Mouse (Mus musculus) kidney, postnatal 0 days (tissue): ENCODE measurements around the gene Zfand2b. TPM values are rescaled to one million over a fixed set of nuclear protein-coding genes. Genes with fewer than 3 reads are reported as not detected.
A peak's percentile ranks its signal among the peaks of the same experiment; 100 is the strongest.

Source experiments
- ATAC-seq: fragments of 200-750 bp; cut with Nextera tagmentation; replicated peaks from 2 replicates; pipeline ENCODE4 v1.8.0; 2017; ENCODE audit warnings: low read depth, moderate number of reproducible peaks, moderate TSS enrichment, moderate library complexity; ENCODE audit not compliant: low FRiP score
- DNase-seq: peaks from one replicate; pipeline ENCODE4 v3.0.0-alpha.2; 2016; ENCODE audit warnings: low spot score
- H3K27ac ChIP-seq: fragments of 300-500 bp; sonication (generic); 2 replicates; pipeline ENCODE4 v1.5.1; 2014; ENCODE audit warnings: mild to moderate bottlenecking
- H3K27me3 ChIP-seq: fragments of 300-500 bp; sonication (generic); 2 replicates; pipeline ENCODE4 v1.6.1; 2014; ENCODE audit warnings: low read length, mixed read lengths; ENCODE audit not compliant: insufficient read depth
- H3K36me3 ChIP-seq: fragments of 300-500 bp; sonication (generic); 2 replicates; pipeline ENCODE4 v1.6.1; 2014; ENCODE audit warnings: low read length, mixed read lengths; ENCODE audit not compliant: insufficient read depth
- H3K4me1 ChIP-seq: fragments of 300-500 bp; sonication (generic); replicated peaks from 2 replicates; pipeline ENCODE4 v1.6.1; 2014; ENCODE audit warnings: antibody characterized with exemption, low read length, mixed read lengths; ENCODE audit not compliant: insufficient read depth
- H3K4me2 ChIP-seq: fragments of 300-500 bp; sonication (generic); 2 replicates; pipeline ENCODE4 v1.6.1; 2014; ENCODE audit warnings: mild to moderate bottlenecking, low read length, moderate library complexity, mixed read lengths
- H3K4me3 ChIP-seq: fragments of 300-500 bp; sonication (generic); replicated peaks from 2 replicates; pipeline ENCODE4 v1.5.1; 2014; ENCODE audit warnings: low read depth, low read length
- H3K9ac ChIP-seq: fragments of 300-500 bp; sonication (generic); 2 replicates; pipeline ENCODE4 v1.6.1; 2014; ENCODE audit warnings: low read depth, low read length
- H3K9me3 ChIP-seq: fragments of 300-500 bp; sonication (generic); replicated peaks from 2 replicates; pipeline ENCODE4 v1.6.1; 2016; ENCODE audit warnings: low read length, inconsistent platforms, mixed read lengths
- CTCF ChIP-seq: IDR thresholded peaks from 2 replicates; pipeline ENCODE4 v1.5.1; 2016; ENCODE audit warnings: antibody characterized with exemption, low read depth, mild to moderate bottlenecking, moderate library complexity
- WGBS: fragments of 180-500 bp; shearing (Covaris S2); extraction: QIAGEN DNeasy Blood & Tissue Kit; methylation state at CpG from one replicate; pipeline ENCODE4 v1.1.7; 2014; 5-methylcytosine and 5-hydroxymethylcytosine counted together
- polyA plus RNA-seq: library from polyadenylated mRNA; unstranded; fragments of >200 nt; fragmentation: Nextera tagmentation; extraction: Ambion mirVana; gene quantifications from 2 replicates; pipeline ENCODE4 v1.2.1, GENCODE M21; 2015

Gene Zfand2b
- polyA plus RNA-seq, 1 experiment from 2014 or later = 47.7 TPM

DNA sequence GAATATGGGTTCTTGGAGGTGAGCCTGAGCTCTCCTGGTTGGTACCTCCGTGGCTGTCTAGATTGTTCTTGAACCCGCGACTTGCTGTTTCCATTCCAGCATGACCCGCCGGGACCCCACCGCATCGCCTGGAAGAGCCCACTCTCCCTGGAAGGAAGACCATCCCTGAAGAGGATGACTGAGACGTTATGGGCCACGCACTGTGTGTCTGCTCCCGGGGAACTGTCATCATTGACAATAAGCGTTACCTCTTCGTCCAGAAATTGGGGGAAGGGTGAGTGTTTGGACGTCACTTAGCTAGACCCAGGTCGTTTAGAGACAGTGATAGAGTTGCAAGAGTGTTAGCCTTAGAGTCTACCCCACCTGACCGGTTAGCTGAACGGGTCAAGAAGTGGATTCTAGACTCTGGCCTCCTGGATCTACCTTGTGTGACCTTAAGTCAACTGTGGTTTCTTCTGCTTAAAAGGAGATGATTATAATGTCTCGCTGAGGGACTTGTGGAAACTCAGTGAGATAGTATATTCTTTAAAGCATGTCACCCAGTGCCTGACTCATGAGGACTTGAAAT lies 42.8 kb downstream of the Zfand2b start:
- H3K9ac ChIP-seq = peak overlapping the region; percentile 87
- H3K4me3 ChIP-seq = peak overlapping the region; percentile 71
- DNase-seq = no peak
- ATAC-seq = no peak
- no peaks in the 10 kb centered on the region for H3K9me3 ChIP-seq
- no peaks in the 10 kb centered on the region for H3K27me3 ChIP-seq
- peaks cover 15% of the 10 kb centered on the region for H3K4me1 ChIP-seq
- peak overlapping the region; percentile 92 for H3K4me2 ChIP-seq
- H3K27ac ChIP-seq = peak overlapping the region; percentile 65; the same call in 1 of the 2 replicates
- H3K36me3 ChIP-seq = peaks cover 28% of the 10 kb centered on the region
- TF ChIP-seq CTCF = no peak
- WGBS = 12% methylated on average over 17 of the region's 17 CpGs

DNA sequence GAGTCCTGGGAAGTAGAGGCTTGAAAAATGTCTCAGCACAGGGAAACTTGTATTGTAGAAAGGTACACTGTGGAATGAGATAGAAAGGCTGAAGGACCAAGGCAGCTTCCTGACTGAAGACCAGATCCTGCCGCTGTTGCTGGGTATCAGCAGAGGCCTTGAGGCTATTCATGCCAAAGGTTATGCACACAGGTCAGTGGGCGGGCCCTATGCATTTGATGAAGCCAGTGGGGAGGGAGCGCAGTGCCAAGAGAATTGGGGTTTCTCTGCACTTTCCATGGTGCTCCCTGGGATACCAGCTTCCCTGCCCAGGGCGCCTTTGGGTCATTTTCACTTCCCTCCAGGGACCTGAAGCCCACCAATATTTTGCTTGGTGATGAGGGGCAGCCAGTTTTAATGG lies 44.1 kb downstream of the Zfand2b start:
- H3K27ac ChIP-seq = 0 out of 2 replicates have a peak overlapping the region, but pooled peaks have one; percentile 85
- no peak overlapping the region for H3K4me2 ChIP-seq
- peaks cover 28% of the 10 kb centered on the region for H3K36me3 ChIP-seq
- 77% methylated on average over 4 of the region's 4 CpGs for WGBS
- H3K4me1 ChIP-seq = peaks cover 15% of the 10 kb centered on the region
- no peak for TF ChIP-seq CTCF
- no peaks in the 10 kb centered on the region for H3K27me3 ChIP-seq
- DNase-seq = no peak
- no peak overlapping the region for H3K4me3 ChIP-seq
- ATAC-seq = no peak
- no peaks in the 10 kb centered on the region for H3K9me3 ChIP-seq
- no peak overlapping the region for H3K9ac ChIP-seq

DNA sequence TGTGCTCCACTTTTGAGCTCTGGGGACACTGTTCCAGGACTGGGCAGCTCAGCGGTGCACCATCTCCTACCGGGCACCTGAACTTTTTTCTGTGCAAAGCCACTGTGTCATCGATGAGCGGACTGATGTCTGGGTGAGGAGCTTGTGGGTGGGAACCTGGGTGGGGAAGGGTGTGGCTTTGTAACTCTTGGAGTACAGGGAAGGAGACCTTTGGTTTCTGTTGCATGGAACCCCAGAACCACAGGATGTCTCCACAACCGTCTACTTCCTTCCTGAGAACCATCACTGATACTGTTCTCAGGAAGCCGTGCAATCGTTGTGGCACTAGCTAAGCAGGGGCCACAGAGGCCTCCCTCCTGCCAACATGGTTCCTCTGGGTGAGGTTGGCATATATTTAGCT lies 44.6 kb downstream of the Zfand2b start:
- Histone ChIP-seq H3K27ac (peak overlapping the region; percentile 85; the same call in 1 of the 2 replicates), H3K9ac (no peak overlapping the region), H3K27me3 (no peaks in the 10 kb centered on the region), H3K9me3 (no peaks in the 10 kb centered on the region), H3K36me3 (peaks cover 28% of the 10 kb centered on the region), H3K4me1 (peaks cover 15% of the 10 kb centered on the region), H3K4me2 (no peak overlapping the region), H3K4me3 (no peak overlapping the region)
- 85% methylated on average over 7 of the region's 7 CpGs for WGBS
- ATAC-seq = no peak
- no peak for TF ChIP-seq CTCF
- DNase-seq = no peak

DNA sequence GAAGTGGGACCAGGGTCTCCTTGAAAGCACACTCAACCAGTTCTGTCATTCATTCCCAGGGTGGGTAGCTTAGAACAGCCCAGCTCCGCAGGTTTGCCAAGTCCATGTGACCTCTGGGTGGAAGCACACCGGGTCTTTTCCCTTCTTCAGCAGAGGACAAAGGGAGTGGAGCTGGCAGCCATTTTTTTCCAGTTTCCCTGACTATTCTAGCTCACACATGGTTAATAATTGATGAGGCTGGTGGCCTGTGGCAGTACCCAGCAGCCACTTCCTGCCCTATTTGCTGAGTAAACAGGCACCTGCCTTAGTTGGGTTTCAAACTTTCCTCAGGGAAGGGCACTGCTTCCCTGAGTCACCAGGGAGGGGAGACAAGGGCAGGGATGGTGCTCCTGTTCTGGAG lies 46.0 kb downstream of the Zfand2b start:
- Histone ChIP-seq H3K36me3 (peaks cover 28% of the 10 kb centered on the region), H3K4me3 (no peak overlapping the region), H3K9ac (no peak overlapping the region), H3K27me3 (0 out of 2 replicates have a peak, but pooled peaks cover 6% of the 10 kb centered on the region), H3K4me1 (peaks cover 20% of the 10 kb centered on the region), H3K9me3 (no peaks in the 10 kb centered on the region), H3K4me2 (peak overlapping the region; percentile 0; the same call in 1 of the 2 replicates), H3K27ac (peak overlapping the region; percentile 85)
- 55% methylated on average over 2 of the region's 2 CpGs for WGBS
- ATAC-seq (peak; percentile 81), DNase-seq (peak; percentile 68)
- TF ChIP-seq CTCF = no peak

DNA sequence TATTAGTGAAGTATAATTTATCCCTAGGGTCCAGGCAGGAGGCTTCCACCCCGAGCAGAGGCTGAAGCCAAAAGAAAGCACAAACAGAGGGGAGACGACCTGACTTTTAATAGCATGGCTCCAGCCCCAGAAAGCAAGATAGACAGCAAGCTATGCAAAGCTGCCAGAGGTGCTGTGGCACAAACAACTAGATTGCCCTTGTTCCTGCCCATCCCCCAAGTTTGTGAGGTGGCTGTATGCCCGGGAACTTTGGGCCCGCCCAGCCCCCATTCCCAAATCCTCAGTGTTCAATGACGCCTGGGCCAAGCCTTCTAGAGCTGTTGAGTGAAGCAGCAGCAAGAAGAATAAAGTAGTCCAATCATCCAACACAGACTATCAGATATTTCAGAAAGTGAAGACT lies 46.4 kb downstream of the Zfand2b start:
- no peak for TF ChIP-seq CTCF
- no peaks in the 10 kb centered on the region for H3K9me3 ChIP-seq
- H3K36me3 ChIP-seq = peaks cover 28% of the 10 kb centered on the region
- WGBS = 61% methylated on average over 5 of the region's 5 CpGs
- peaks cover 10% of the 10 kb centered on the region; the same call in 1 of the 2 replicates for H3K27me3 ChIP-seq
- peak overlapping the region; percentile 85 for H3K27ac ChIP-seq
- no peak for ATAC-seq
- H3K4me2 ChIP-seq = peak overlapping the region; percentile 0; the same call in 1 of the 2 replicates
- no peak overlapping the region for H3K4me3 ChIP-seq
- DNase-seq = no peak
- no peak overlapping the region for H3K9ac ChIP-seq
- peaks cover 19% of the 10 kb centered on the region for H3K4me1 ChIP-seq

DNA sequence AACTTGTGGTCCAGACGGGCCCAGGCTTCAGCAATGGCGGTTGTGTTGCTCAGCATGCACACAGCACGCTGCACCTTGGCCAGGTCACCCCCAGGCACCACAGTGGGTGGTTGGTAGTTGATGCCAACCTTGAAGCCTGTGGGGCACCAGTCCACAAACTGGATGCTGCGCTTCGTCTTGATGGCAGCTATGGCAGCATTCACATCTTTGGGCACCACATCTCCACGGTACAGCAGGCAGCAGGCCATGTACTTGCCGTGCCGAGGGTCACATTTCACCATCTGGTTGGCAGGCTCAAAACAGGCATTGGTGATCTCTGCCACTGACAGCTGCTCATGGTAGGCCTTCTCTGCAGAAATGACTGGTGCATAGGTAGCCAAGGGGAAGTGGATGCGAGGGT lies 47.3 kb downstream of the Zfand2b start:
- ATAC-seq (no peak), DNase-seq (no peak)
- whole genome bisulfite sequencing = 85% methylated on average over 9 of the region's 9 CpGs
- Histone ChIP-seq H3K4me1 (peaks cover 18% of the 10 kb centered on the region), H3K36me3 (peaks cover 28% of the 10 kb centered on the region), H3K27ac (peak overlapping the region; percentile 85), H3K9me3 (no peaks in the 10 kb centered on the region), H3K4me3 (no peak overlapping the region), H3K9ac (no peak overlapping the region), H3K4me2 (peak overlapping the region; percentile 18), H3K27me3 (peaks cover 10% of the 10 kb centered on the region; the same call in 1 of the 2 replicates)
- no peak for TF ChIP-seq CTCF
